Mouse (Mus musculus) hindbrain, postnatal 0 days (tissue): Measurements from ENCODE around the gene Dnajb6. TPM values are rescaled to one million over a fixed set of nuclear protein-coding genes. Genes with fewer than 3 reads are reported as not detected.

Experiments
- ATAC-seq: fragments of 200-750 bp; cut with Nextera tagmentation; 2 replicates; pipeline ENCODE4 v1.8.0; 2017; ENCODE audit warnings: mild to moderate bottlenecking, moderate TSS enrichment, moderate library complexity
- DNase-seq: peaks from one replicate; pipeline ENCODE4 v3.0.0-alpha.2; 2015; ENCODE audit warnings: low spot score
- H3K27ac ChIP-seq: fragments of 300-500 bp; sonication (generic); 2 replicates; pipeline ENCODE4 v1.5.1; 2014; ENCODE audit warnings: mild to moderate bottlenecking
- H3K27me3 ChIP-seq: fragments of 300-500 bp; sonication (generic); 2 replicates; pipeline ENCODE4 v1.6.1; 2014; ENCODE audit warnings: low read length, mixed read lengths; ENCODE audit not compliant: insufficient read depth
- H3K36me3 ChIP-seq: fragments of 300-500 bp; sonication (generic); 2 replicates; pipeline ENCODE4 v1.6.1; 2014; ENCODE audit warnings: low read length, mixed read lengths; ENCODE audit not compliant: insufficient read depth
- H3K4me1 ChIP-seq: fragments of 300-500 bp; sonication (generic); 2 replicates; pipeline ENCODE4 v1.6.1; 2014; ENCODE audit warnings: antibody characterized with exemption, low read length, mixed read lengths; ENCODE audit not compliant: insufficient read depth
- H3K4me2 ChIP-seq: fragments of 300-500 bp; sonication (generic); 2 replicates; pipeline ENCODE4 v1.6.1; 2014; ENCODE audit warnings: low read depth, mild to moderate bottlenecking, low read length, moderate library complexity, mixed read lengths
- H3K4me3 ChIP-seq: fragments of 300-500 bp; sonication (generic); 2 replicates; pipeline ENCODE4 v1.5.1; 2014; ENCODE audit warnings: low read length
- H3K9ac ChIP-seq: fragments of 300-500 bp; sonication (generic); replicated peaks from 2 replicates; pipeline ENCODE4 v1.6.1; 2014; ENCODE audit warnings: mild to moderate bottlenecking, low read length, moderate library complexity, mixed read lengths
- H3K9me3 ChIP-seq: fragments of 300-500 bp; sonication (generic); 2 replicates; pipeline ENCODE4 v1.6.1; 2016; ENCODE audit warnings: low read length, mixed read lengths
- CTCF ChIP-seq: IDR thresholded peaks from 2 replicates; pipeline ENCODE4 v1.5.1; 2016; ENCODE audit warnings: antibody characterized with exemption, control low read depth, low read depth
- WGBS: fragments of 180-500 bp; shearing (Covaris S2); extraction: QIAGEN DNeasy Blood & Tissue Kit; methylation state at CpG from one replicate; pipeline ENCODE4 v1.1.7; 2014; 5-methylcytosine and 5-hydroxymethylcytosine counted together
- polyA plus RNA-seq: library from polyadenylated mRNA; unstranded; fragments of >200 nt; fragmentation: Nextera tagmentation; extraction: Ambion mirVana; gene quantifications from 2 replicates; pipeline ENCODE4 v1.2.1, GENCODE M21; 2015
- total RNA-seq: library from RNA; depleted of rRNA; stranded (reverse); fragments of >200 nt; gene quantifications from 2 replicates; pipeline ENCODE4 v1.2.3, GENCODE M21; 2014

Dnajb6 gene
- total and polyA plus RNA-seq, 2 experiments from 2014 or later, result 96.3 to 292 TPM

DNA sequence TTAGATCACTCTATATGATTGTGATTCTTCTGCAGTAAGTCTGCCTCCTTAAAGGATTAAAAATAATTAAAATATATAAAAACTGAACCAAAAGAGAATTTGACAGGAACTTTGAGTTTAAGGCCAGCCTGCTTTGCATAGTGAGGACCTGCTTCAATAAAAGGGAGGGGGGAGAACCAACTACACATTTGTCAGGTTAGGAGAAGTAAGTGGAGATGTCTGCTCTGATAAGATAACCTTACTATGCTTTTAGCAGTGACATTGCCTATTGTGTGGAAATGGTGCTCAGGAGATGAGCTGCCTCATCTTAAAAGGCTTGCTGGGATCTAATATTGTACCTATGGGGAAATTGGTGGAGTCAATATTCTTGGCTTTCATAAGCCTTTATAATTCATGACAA, 17.4 kb downstream of the Dnajb6 start:
- ATAC-seq, result no peak
- no peak for TF ChIP-seq CTCF
- no peak overlapping the region for H3K27ac ChIP-seq
- no peak for DNase-seq
- H3K36me3 ChIP-seq, result peaks cover 43% of the 10 kb centered on the region
- H3K27me3 ChIP-seq, result no peaks in the 10 kb centered on the region
- no peaks in the 10 kb centered on the region for H3K4me1 ChIP-seq
- no peak overlapping the region for H3K9ac ChIP-seq
- H3K4me3 ChIP-seq, result no peak overlapping the region
- no peaks in the 10 kb centered on the region for H3K9me3 ChIP-seq
- H3K4me2 ChIP-seq, result no peak overlapping the region

DNA sequence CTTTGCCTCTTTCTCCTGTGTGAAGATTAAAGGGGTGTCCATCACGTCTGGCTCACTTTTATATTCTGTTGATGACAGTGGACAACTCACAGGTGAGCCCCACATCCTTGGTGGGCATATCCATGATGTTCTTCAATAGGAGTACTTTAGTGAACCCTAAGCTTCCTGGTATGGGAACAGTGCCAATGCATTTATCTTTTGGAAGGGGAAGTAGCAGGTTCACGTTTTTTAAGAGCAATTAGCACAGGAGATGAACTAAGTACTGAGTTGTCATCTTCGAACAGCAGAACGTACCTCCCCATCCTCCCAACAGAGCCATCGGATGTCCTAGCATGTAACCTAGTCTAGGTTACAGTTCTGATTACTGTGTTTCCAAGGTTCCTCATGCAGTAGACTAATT, 23.8 kb downstream of the Dnajb6 start:
- H3K9me3 ChIP-seq, result no peaks in the 10 kb centered on the region
- no peak for TF ChIP-seq CTCF
- H3K4me3 ChIP-seq, result no peak overlapping the region
- H3K36me3 ChIP-seq, result peaks cover 24% of the 10 kb centered on the region
- 89% methylated on average over 5 of the region's 5 CpGs for WGBS
- H3K27ac ChIP-seq, result no peak overlapping the region
- ATAC-seq (no peak), DNase-seq (no peak)
- H3K4me2 ChIP-seq, result no peak overlapping the region
- no peaks in the 10 kb centered on the region for H3K27me3 ChIP-seq
- no peak overlapping the region for H3K9ac ChIP-seq
- no peaks in the 10 kb centered on the region for H3K4me1 ChIP-seq

DNA sequence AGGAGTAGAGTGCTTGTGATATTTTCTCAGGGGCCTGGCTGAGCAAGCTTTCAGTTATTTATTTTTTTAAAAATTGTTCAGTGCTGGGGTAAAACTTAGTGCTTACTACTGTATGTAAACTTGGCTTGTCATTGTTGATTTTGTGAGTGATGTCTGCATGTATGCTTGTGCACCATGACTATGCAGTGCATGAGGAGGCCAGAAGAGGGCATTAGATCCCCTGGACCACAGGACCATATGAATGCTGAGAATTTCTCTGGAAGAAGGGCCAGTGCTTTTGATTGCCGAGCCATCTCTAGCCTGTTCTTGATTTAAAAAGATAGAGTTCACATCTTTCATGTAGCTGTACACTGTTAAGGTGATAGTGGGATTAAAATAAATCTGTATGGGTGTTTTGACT, 35.4 kb downstream of the Dnajb6 start:
- peak; percentile 63 for TF ChIP-seq CTCF
- peak; percentile 45 for DNase-seq
- no peak overlapping the region for H3K27ac ChIP-seq
- H3K9ac ChIP-seq, result no peak overlapping the region
- no peak overlapping the region for H3K4me2 ChIP-seq
- WGBS, result 81% methylated on average over 1 of the region's 1 CpGs
- no peaks in the 10 kb centered on the region for H3K9me3 ChIP-seq
- ATAC-seq, result no peak
- no peaks in the 10 kb centered on the region for H3K4me1 ChIP-seq
- no peak overlapping the region for H3K4me3 ChIP-seq
- H3K27me3 ChIP-seq, result no peaks in the 10 kb centered on the region
- peaks cover 16% of the 10 kb centered on the region for H3K36me3 ChIP-seq

DNA sequence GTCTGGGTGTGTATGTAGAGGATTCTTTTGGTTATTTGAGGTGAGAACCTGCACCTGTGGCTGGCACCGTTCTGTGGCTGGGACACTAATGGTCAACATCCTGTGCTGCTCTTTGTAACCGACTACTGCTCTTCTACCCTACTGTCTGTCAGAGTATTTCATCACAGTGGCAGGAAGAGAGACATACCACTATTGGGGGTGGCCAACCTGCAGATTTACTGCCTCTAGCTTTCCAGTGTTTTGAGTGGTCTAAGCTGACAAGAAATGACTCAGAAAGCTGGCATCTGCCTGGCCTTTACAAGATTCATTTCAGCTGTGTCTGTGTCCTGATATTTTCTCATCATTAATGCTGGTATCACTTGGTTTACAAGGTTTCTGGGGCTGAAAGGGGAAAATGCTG, 36.5 kb downstream of the Dnajb6 start:
- H3K27me3 ChIP-seq, result no peaks in the 10 kb centered on the region
- peaks cover 14% of the 10 kb centered on the region for H3K36me3 ChIP-seq
- H3K27ac ChIP-seq, result no peak overlapping the region
- ATAC-seq (no peak), DNase-seq (no peak)
- no peaks in the 10 kb centered on the region for H3K4me1 ChIP-seq
- no peaks in the 10 kb centered on the region for H3K9me3 ChIP-seq
- H3K4me3 ChIP-seq, result no peak overlapping the region
- no peak overlapping the region for H3K4me2 ChIP-seq
- H3K9ac ChIP-seq, result no peak overlapping the region
- 78% methylated on average over 2 of the region's 2 CpGs for WGBS
- no peak for TF ChIP-seq CTCF

DNA sequence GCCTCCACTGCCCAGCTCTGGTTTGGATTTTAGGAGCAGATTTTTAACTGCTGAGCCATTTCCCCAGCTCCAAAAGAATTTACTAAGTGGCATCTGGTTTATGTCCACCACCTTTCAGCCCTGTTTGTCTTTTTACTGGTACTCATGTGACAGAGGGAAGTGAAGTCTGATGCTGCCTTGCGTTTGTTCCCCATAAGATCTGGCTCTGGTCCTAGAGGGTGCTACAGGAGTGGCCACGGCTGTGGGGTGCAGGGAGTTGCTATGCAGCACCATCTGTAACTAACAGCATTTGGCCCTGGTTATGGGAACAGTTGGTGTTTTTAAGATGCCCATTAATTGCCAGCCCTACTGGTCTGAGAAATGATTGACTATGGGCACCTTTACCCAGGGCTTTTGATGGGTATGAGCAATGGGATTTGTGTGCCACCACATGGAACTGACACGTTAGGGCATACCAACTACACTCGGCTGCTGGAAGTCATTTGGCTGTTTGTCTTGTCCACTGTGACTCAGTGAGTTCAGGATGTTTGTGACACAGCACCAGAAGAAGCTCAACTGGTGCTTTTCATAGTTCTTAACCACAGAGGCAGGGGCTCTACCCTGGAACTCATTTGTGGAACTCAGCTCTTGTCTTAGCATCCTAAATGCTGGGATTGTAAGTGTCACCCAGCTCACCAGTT, 37.3 kb downstream of the Dnajb6 start:
- Histone ChIP-seq H3K27me3 (no peaks in the 10 kb centered on the region), H3K9ac (no peak overlapping the region), H3K4me2 (no peak overlapping the region), H3K27ac (peak overlapping the region; percentile 45), H3K9me3 (no peaks in the 10 kb centered on the region), H3K36me3 (peaks cover 9% of the 10 kb centered on the region; the same call in 1 of the 2 replicates), H3K4me1 (no peaks in the 10 kb centered on the region), H3K4me3 (no peak overlapping the region)
- TF ChIP-seq CTCF, result no peak
- ATAC-seq, result peak; percentile 58; the same call in 1 of the 2 replicates
- WGBS, result 41% methylated on average over 4 of the region's 4 CpGs
- DNase-seq, result peak; percentile 54

DNA sequence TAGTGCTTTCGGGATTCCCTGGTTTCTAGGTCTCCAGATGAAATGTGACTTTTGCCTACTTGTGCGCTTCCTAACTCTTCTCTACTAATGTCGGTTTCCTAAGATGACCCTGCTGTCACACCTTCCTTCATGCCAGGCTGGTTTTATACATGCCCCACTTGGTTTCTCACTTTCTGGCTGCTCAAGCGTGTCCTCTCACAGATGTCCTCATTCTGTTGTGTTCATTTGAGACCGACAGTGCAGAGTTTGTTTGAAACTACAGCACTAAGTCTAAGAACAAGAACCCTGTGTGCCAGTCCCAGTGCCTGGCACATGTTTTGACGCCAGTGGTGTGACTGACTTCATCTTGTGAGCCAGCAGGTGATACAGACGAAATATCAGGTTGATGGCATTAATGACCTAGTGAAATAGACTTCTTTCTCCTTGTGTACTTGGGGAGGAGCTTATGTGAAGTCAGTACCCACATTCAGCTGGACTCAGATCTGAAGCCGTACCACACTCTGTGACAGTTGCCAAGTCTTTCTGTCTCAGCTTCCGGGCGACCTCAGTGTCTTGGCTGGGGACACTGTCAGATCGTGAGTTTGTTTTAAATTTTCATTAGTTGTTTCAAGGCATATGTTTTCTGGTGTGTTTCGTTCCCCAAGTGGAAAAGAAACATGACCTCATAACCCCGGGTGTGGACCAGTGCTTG, 38.1 kb downstream of the Dnajb6 start:
- ATAC-seq (peak; percentile 72), DNase-seq (peak; percentile 43)
- H3K9me3 ChIP-seq, result no peaks in the 10 kb centered on the region
- WGBS, result 63% methylated on average over 13 of the region's 13 CpGs
- no peak overlapping the region for H3K9ac ChIP-seq
- no peaks in the 10 kb centered on the region for H3K4me1 ChIP-seq
- TF ChIP-seq CTCF, result no peak
- H3K4me2 ChIP-seq, result no peak overlapping the region
- H3K4me3 ChIP-seq, result no peak overlapping the region
- H3K27me3 ChIP-seq, result no peaks in the 10 kb centered on the region
- peak overlapping the region; percentile 37; the same call in 1 of the 2 replicates for H3K27ac ChIP-seq
- peaks cover 6% of the 10 kb centered on the region; the same call in 1 of the 2 replicates for H3K36me3 ChIP-seq

DNA sequence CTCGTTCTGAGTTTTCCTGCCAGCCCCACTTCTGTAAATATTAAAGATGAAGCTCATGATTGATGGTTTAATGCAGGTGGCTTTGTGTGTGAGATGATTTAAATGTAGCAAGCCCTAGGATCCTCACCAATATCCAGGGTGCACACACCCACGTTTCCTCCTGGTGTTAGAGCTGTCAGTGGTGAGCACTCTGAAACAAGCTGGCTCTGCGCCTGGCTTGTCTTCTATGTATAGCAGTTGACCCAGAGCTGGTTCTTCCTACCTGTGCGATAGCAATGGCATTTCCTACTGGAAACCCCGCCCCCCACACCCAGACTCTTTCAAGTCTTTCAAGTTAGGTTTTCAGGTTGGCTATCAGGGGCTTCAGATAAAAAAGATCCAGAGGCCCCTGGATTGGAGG, 39.9 kb downstream of the Dnajb6 start:
- H3K4me3 ChIP-seq, result no peak overlapping the region
- no peaks in the 10 kb centered on the region for H3K27me3 ChIP-seq
- H3K4me2 ChIP-seq, result no peak overlapping the region
- H3K9me3 ChIP-seq, result no peaks in the 10 kb centered on the region
- WGBS, result 82% methylated on average over 5 of the region's 5 CpGs
- no peaks in the 10 kb centered on the region for H3K4me1 ChIP-seq
- no peak overlapping the region for H3K9ac ChIP-seq
- no peak for ATAC-seq
- H3K36me3 ChIP-seq, result 0 out of 2 replicates have a peak, but pooled peaks cover 5% of the 10 kb centered on the region
- H3K27ac ChIP-seq, result no peak overlapping the region
- DNase-seq, result no peak
- TF ChIP-seq CTCF, result no peak
